In the genomic region with DNA sequence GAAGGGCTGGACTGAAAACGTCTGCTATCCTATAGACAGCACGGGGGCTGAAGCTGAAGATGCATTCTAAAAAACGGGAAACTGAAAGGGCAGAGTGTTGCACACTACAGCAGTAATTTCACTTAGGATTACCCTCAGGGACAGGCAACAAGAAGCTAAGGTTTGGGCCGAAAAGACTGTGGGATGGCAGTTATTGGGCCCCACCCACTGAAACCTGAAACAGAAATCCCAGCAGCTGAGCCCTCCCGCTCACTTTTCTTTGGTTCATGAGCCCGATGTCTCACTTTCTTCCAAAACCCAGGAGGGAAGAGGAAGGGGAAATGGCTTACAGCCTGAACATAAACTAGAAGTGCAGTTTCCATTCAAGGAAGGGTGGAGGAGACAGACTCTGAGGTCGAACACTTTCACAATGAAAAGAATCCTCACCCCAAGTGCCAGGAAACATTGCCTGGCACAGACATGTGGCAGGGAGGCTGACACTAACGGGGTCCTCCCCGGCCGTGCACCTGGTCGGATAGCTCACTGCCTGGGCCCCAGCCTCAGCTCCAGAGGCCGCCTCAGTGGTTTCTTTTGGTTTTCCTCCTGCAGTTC, we compare ENCODE assay signal across 8 mouse cellular contexts. TPM values are rescaled to one million over a fixed set of nuclear protein-coding genes. Genes with fewer than 3 reads are reported as not detected.
A peak's percentile ranks its signal among the peaks of the same experiment; 100 is the strongest.
DNase-seq lines count a peak whose midpoint lies in the region; ATAC-seq lines count a peak whose summit lies in the region.

No protein-coding gene starts in this region.

- peak overlapping the region; percentile 17 for H3K4me3 ChIP-seq in brown adipose tissue, adult 24 weeks (ENCODE audit: insufficient read depth, low read depth, low read length)
- H3K4me3 ChIP-seq in kidney, embryonic 14.5 days (ENCODE audit: low read length) = no peak overlapping the region; the same call in 1 of the 2 replicates

- H3K9ac ChIP-seq in kidney, embryonic 14.5 days (ENCODE audit: low read depth, low read length) = 0 out of 2 replicates have a peak overlapping the region, but pooled peaks have one; percentile 18

- DNase-seq in heart, adult 11 months = peak; percentile 97
- no peak for DNase-seq in heart, postnatal 4 days
- DNase-seq in lung, postnatal 4 days = peak; percentile 51 to 59
- no peak for DNase-seq in urinary bladder, postnatal 4 days (ENCODE audit: low spot score in 2 of 2)
- DNase-seq in cerebellum, adult 8-10 months = no peak
- DNase-seq in yolk sac, embryonic 10.5 days (ENCODE audit: low spot score) = no peak

- no peaks in the 10 kb centered on the region for H3K27me3 ChIP-seq in kidney, embryonic 14.5 days (ENCODE audit: control insufficient read depth, insufficient read depth, low read length)

- H3K36me3 ChIP-seq in kidney, embryonic 14.5 days (ENCODE audit: control insufficient read depth, insufficient read depth, low read length) = no peaks in the 10 kb centered on the region

- peak; percentile 62; the same call in 1 of the 2 replicates for ATAC-seq in kidney, embryonic 14.5 days (ENCODE audit: low FRiP score, low TSS enrichment)

- peaks cover 29% of the 10 kb centered on the region for H3K4me1 ChIP-seq in brown adipose tissue, adult 24 weeks (ENCODE audit: control insufficient read depth, insufficient read depth, insufficient read length, low read length)
- peaks cover 8% of the 10 kb centered on the region; the same call in 1 of the 2 replicates for H3K4me1 ChIP-seq in kidney, embryonic 14.5 days (ENCODE audit: control insufficient read depth, insufficient read depth, low read length)

- 21% methylated on average over 12 of the region's 12 CpGs for WGBS in kidney, embryonic 14.5 days

- no peaks in the 10 kb centered on the region for H3K9me3 ChIP-seq in kidney, embryonic 14.5 days (ENCODE audit: control insufficient read depth, low read length)

- peak overlapping the region; percentile 88 for H3K27ac ChIP-seq in brown adipose tissue, adult 24 weeks (replicated peaks; ENCODE audit: low read depth, low read length)
- H3K27ac ChIP-seq in kidney, embryonic 14.5 days (ENCODE audit: low read depth, low read length) = peak overlapping the region; percentile 42; the same call in 1 of the 2 replicates

- H3K4me2 ChIP-seq in kidney, embryonic 14.5 days (replicated peaks; ENCODE audit: low read depth, low read length) = peak overlapping the region; percentile 38

RNA-seq across cellular contexts. Expression of a gene that starts 33.5 kb away (rescaled TPM):
- 10 to 100 TPM; 68.2 to 73.4 TPM for total RNA-seq in heart, postnatal 4 days (2021)
- polyA plus RNA-seq in brown adipose tissue, adult 24 weeks (2012; ENCODE audit: insufficient read depth, insufficient read length, missing spikeins) = 7.5 and 9.7 TPM in 2 replicates
- 7.3 and 10.0 TPM in 2 replicates for polyA plus RNA-seq in kidney, embryonic 14.5 days (2014; fragmentation: Nextera tagmentation; extraction: Ambion mirVana)

Comparison
In these comparisons a context has a peak if more than half of its experiments do, and no peak if none do; other contexts are left out.
1. DNase-seq: peak in heart, adult 11 months (single experiment) and lung, postnatal 4 days (2 of 2); none in heart, postnatal 4 days (single experiment), urinary bladder, postnatal 4 days (0 of 2), cerebellum, adult 8-10 months (single experiment) and yolk sac, embryonic 10.5 days (single experiment).